Mouse (Mus musculus) hindbrain, embryonic 11.5 days (tissue): Measurements from ENCODE around the gene Frmd4a. TPM values are rescaled to one million over a fixed set of nuclear protein-coding genes. Genes with fewer than 3 reads are reported as not detected.

Experiments used
- ATAC-seq: fragments of 200-750 bp; cut with Nextera tagmentation; 2 replicates; pipeline ENCODE4 v1.8.0; 2017; ENCODE audit warnings: mild to moderate bottlenecking, moderate TSS enrichment, moderate library complexity; ENCODE audit not compliant: low FRiP score
- DNase-seq: peaks from one replicate; pipeline ENCODE4 v3.0.0-alpha.2; 2015; ENCODE audit warnings: low spot score
- H3K27ac ChIP-seq: fragments of 300-500 bp; sonication (generic); 2 replicates; pipeline ENCODE4 v1.5.1; 2014; ENCODE audit warnings: mild to moderate bottlenecking, low read depth, low read length
- H3K27me3 ChIP-seq: fragments of 300-500 bp; sonication (generic); 2 replicates; pipeline ENCODE4 v1.6.1; 2014; ENCODE audit warnings: mild to moderate bottlenecking, low read length, moderate library complexity, mixed read lengths; ENCODE audit not compliant: control insufficient read depth, insufficient read depth
- H3K36me3 ChIP-seq: fragments of 300-500 bp; sonication (generic); 2 replicates; pipeline ENCODE4 v1.6.1; 2014; ENCODE audit warnings: mild to moderate bottlenecking, low read length, moderate library complexity, mixed read lengths; ENCODE audit not compliant: control insufficient read depth, insufficient read depth
- H3K4me1 ChIP-seq: fragments of 300-500 bp; sonication (generic); replicated peaks from 2 replicates; pipeline ENCODE4 v1.6.1; 2014; ENCODE audit warnings: low read length, mixed read lengths; ENCODE audit not compliant: control insufficient read depth, insufficient read depth
- H3K4me2 ChIP-seq: fragments of 300-500 bp; sonication (generic); replicated peaks from 2 replicates; pipeline ENCODE4 v1.6.1; 2014; ENCODE audit warnings: mild to moderate bottlenecking, low read depth, low read length
- H3K4me3 ChIP-seq: fragments of 300-500 bp; sonication (generic); 2 replicates; pipeline ENCODE4 v1.5.1; 2014; ENCODE audit warnings: low read depth, low read length
- H3K9ac ChIP-seq: fragments of 300-500 bp; sonication (generic); 2 replicates; pipeline ENCODE4 v1.6.1; 2014; ENCODE audit warnings: low read depth, low read length
- H3K9me3 ChIP-seq: fragments of 300-500 bp; sonication (generic); 2 replicates; pipeline ENCODE4 v1.6.1; 2016; ENCODE audit warnings: low read length; ENCODE audit not compliant: control insufficient read depth
- WGBS: fragments of 180-500 bp; shearing (Covaris S2); extraction: QIAGEN DNeasy Blood & Tissue Kit; methylation state at CpG from one replicate; pipeline ENCODE4 v1.1.7; 2014; 5-methylcytosine and 5-hydroxymethylcytosine counted together
- polyA plus RNA-seq: library from polyadenylated mRNA; unstranded; fragments of >200 nt; fragmentation: Nextera tagmentation; extraction: Ambion mirVana; gene quantifications from 2 replicates; pipeline ENCODE4 v1.2.1, GENCODE M21; 2014

Frmd4a gene
- polyA plus RNA-seq, 1 experiment from 2014 or later: 72.7 TPM

- H3K4me2 ChIP-seq: peak overlapping the region; percentile 67
- H3K4me3 ChIP-seq: peak overlapping the region; percentile 39
- ATAC-seq: peak; percentile 79
- H3K9me3 ChIP-seq: no peaks in the 10 kb centered on the region
- H3K27ac ChIP-seq: peak overlapping the region; percentile 94
- DNase-seq: peak; percentile 75
- no peaks in the 10 kb centered on the region for H3K36me3 ChIP-seq
- 0 out of 2 replicates have a peak, but pooled peaks cover 4% of the 10 kb centered on the region for H3K4me1 ChIP-seq
- H3K27me3 ChIP-seq: no peaks in the 10 kb centered on the region
- WGBS: 5% methylated on average over 16 of the region's 16 CpGs
- H3K9ac ChIP-seq: peak overlapping the region; percentile 61
Observed at GRCm38 (mm10) chr2:4153131-4153631, 135.7 kb downstream of the Frmd4a start.

DNA sequence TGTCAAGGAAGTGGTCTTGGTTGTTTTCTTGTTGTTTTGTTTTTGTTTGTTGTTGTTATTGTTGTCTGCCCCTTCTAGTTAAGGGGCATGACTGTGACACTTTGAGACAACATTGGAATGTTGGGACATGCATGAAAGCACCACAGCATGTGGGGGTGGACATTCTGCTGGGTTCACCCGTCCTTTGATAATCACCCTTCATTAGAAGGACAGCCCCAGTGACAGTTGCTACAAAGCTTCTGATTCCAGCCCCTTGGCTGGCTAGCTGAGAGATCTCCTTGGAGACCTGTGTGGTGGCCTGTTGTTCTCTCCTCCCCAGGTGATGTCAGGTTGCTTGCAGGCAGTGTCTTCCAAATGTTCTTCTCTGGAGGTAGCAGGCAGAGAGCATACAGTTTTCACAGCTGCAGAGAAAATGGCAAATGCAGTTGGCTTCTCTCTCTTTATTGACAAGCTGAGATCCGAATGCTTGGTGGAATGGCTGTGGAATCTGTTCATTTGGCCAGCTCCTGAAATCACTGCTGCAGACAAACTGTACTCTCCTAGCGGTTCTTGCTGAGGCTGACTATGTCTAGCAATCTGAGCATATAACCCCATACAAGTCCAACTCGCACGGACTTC, 136.6 kb downstream of the Frmd4a start:
- Histone ChIP-seq H3K4me1 (0 out of 2 replicates have a peak, but pooled peaks cover 4% of the 10 kb centered on the region), H3K4me3 (peak overlapping the region; percentile 1; the same call in 1 of the 2 replicates), H3K36me3 (no peaks in the 10 kb centered on the region), H3K9me3 (no peaks in the 10 kb centered on the region), H3K4me2 (peak overlapping the region; percentile 67), H3K27ac (peak overlapping the region; percentile 94), H3K9ac (no peak overlapping the region; the same call in 1 of the 2 replicates), H3K27me3 (no peaks in the 10 kb centered on the region)
- peak; percentile 35 for DNase-seq
- ATAC-seq: peak; percentile 43; the same call in 1 of the 2 replicates
- WGBS: 43% methylated on average over 5 of the region's 5 CpGs

DNA sequence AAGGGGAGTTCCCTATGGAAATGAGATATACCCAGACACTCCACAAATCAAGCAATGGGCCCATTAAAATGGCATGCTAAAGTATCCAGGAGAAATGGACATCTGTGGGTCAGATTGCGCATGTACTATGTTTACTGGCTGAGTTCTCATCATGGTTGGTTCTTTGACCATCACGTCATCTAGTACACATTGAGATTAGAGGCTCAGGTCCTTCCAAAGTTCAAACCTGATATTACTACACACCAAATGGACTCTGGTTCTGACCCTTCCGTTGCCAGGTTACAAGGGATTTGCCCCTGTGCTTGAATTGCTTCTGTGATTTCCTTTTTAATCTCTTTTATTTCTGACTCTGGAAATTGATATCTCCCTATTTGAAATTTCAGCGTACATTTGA, 137.1 kb downstream of the Frmd4a start:
- H3K4me2 ChIP-seq: peak overlapping the region; percentile 67; the same call in 1 of the 2 replicates
- 0 out of 2 replicates have a peak, but pooled peaks cover 4% of the 10 kb centered on the region for H3K4me1 ChIP-seq
- no peak overlapping the region; the same call in 1 of the 2 replicates for H3K9ac ChIP-seq
- ATAC-seq (no peak), DNase-seq (peak; percentile 8)
- H3K27ac ChIP-seq: peak overlapping the region; percentile 94; the same call in 1 of the 2 replicates
- H3K27me3 ChIP-seq: no peaks in the 10 kb centered on the region
- no peaks in the 10 kb centered on the region for H3K9me3 ChIP-seq
- H3K36me3 ChIP-seq: no peaks in the 10 kb centered on the region
- H3K4me3 ChIP-seq: 0 out of 2 replicates have a peak overlapping the region, but pooled peaks have one; percentile 1
- WGBS: 81% methylated on average over 4 of the region's 4 CpGs

DNA sequence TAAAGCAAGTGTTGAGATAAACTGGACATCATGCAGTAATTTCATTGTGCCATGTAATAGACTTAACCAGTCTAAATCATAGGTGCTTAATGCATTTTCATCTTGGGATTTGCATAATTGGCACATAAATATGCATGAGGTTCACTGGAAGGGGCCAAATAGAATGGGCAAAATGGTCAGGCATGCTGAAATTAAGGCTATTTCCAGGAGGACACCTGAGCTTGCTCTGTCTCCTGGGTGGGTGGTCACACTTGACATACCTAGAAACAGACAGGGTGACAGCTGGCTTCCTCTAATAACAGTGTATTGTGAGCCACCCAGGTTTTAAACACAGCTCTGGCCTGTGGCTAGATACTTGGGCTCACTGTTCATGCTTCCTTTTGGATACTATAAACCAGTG, 137.9 kb downstream of the Frmd4a start:
- Histone ChIP-seq H3K4me2 (no peak overlapping the region), H3K27me3 (no peaks in the 10 kb centered on the region), H3K4me1 (0 out of 2 replicates have a peak, but pooled peaks cover 4% of the 10 kb centered on the region), H3K9ac (no peak overlapping the region), H3K27ac (no peak overlapping the region), H3K9me3 (no peaks in the 10 kb centered on the region), H3K4me3 (no peak overlapping the region), H3K36me3 (no peaks in the 10 kb centered on the region)
- ATAC-seq (0 out of 2 replicates have a peak, but pooled peaks have one; percentile 3), DNase-seq (peak; percentile 7)

GRCm38 (mm10) chr2:4156511-4156910, 139.0 kb downstream of the Frmd4a start:
- DNase-seq (no peak), ATAC-seq (no peak)
- no peak overlapping the region for H3K4me3 ChIP-seq
- H3K4me2 ChIP-seq: no peak overlapping the region
- H3K4me1 ChIP-seq: 0 out of 2 replicates have a peak, but pooled peaks cover 4% of the 10 kb centered on the region
- no peaks in the 10 kb centered on the region for H3K9me3 ChIP-seq
- no peak overlapping the region for H3K27ac ChIP-seq
- H3K27me3 ChIP-seq: no peaks in the 10 kb centered on the region
- H3K36me3 ChIP-seq: no peaks in the 10 kb centered on the region
- no peak overlapping the region for H3K9ac ChIP-seq

GRCm38 (mm10) chr2:4157396-4157795, 139.9 kb downstream of the Frmd4a start:
- H3K27me3 ChIP-seq: no peaks in the 10 kb centered on the region
- no peak overlapping the region for H3K27ac ChIP-seq
- no peak overlapping the region for H3K4me2 ChIP-seq
- no peak overlapping the region for H3K4me3 ChIP-seq
- 59% methylated on average over 4 of the region's 4 CpGs for WGBS
- H3K36me3 ChIP-seq: no peaks in the 10 kb centered on the region
- 0 out of 2 replicates have a peak, but pooled peaks cover 4% of the 10 kb centered on the region for H3K4me1 ChIP-seq
- ATAC-seq: no peak
- DNase-seq: no peak
- no peak overlapping the region for H3K9ac ChIP-seq
- no peaks in the 10 kb centered on the region for H3K9me3 ChIP-seq

DNA sequence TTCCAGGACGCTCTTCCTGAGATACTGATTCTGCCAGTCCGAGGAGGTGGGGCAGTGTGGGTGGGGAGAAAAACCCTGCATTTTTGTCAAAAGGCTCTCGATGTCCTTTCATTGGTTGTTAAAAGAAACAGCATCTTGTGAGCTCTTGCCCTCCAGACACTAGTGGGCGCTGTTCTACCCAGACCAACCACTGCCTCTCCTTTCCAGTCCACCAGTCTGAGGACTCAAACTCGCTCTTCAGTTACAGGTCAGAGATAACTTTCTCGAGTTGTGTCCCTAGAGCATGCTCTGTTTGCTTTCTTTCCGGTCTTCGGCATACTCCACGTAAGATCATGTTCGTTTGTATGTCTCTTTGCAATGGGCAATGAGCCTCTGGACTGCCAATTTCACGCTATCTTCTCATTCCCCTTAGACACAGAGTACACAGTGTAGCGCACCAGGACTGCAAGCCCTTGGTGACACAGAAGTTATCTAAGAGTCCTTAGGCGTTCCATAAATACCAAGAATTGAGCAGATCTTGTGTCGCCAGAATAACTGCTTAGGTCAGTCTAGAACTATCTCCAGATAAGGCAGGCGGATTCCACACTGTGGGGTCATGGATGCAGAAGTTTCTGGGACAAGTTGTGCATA, 142.2 kb downstream of the Frmd4a start:
- Histone ChIP-seq H3K27me3 (no peaks in the 10 kb centered on the region), H3K4me3 (no peak overlapping the region), H3K4me1 (0 out of 2 replicates have a peak, but pooled peaks cover 3% of the 10 kb centered on the region), H3K27ac (no peak overlapping the region), H3K36me3 (no peaks in the 10 kb centered on the region), H3K4me2 (no peak overlapping the region), H3K9ac (no peak overlapping the region), H3K9me3 (no peaks in the 10 kb centered on the region)
- WGBS: 80% methylated on average over 15 of the region's 15 CpGs
- DNase-seq: no peak
- no peak for ATAC-seq

- Histone ChIP-seq H3K27ac (no peak overlapping the region), H3K4me3 (no peak overlapping the region), H3K4me2 (no peak overlapping the region), H3K4me1 (0 out of 2 replicates have a peak, but pooled peaks cover 2% of the 10 kb centered on the region), H3K9me3 (no peaks in the 10 kb centered on the region), H3K9ac (no peak overlapping the region), H3K27me3 (no peaks in the 10 kb centered on the region; the same call in 1 of the 2 replicates), H3K36me3 (no peaks in the 10 kb centered on the region)
- ATAC-seq (no peak), DNase-seq (no peak)
- 88% methylated on average over 2 of the region's 2 CpGs for WGBS
Observed at GRCm38 (mm10) chr2:4166191-4166590, 148.7 kb downstream of the Frmd4a start.
